Mouse (Mus musculus): Measurements from ENCODE around the gene Orc3. TPM values are rescaled to one million over a fixed set of nuclear protein-coding genes. Genes with fewer than 3 reads are reported as not detected.
A peak's percentile ranks its signal among the peaks of the same experiment; 100 is the strongest.
"Not testable (repeated sequence)": the region's sequence is repeated elsewhere in the genome, so short reads cannot be mapped to it uniquely, and the experiment has no call there.

Orc3 gene
- polyA plus RNA-seq, 1 experiment from 2014 or later, result 85.2 TPM

DNA sequence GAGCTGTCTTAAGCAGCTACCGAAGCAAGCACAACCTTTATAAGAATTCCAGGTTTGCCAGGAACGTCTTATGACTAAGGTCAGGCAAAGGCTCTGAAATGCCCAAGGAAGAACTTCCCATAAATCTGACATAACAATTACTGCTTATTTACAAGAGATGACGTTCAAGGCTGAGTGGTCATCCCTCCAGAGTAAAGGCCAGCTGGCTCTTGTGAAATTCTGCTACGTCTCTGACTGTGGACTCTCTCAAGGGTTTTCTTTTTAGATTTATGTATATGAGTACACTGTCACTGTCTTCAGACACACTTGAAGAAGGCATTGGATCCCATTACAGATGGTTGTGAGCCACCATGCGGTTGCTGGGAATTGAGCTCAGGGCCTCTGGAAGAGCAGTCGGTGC lies 11.7 kb upstream of the Orc3 start:
- Histone ChIP-seq H3K4me3 (no peak overlapping the region), H3K27me3 (ENCODE audit: insufficient read depth, poor library complexity, severe bottlenecking) (no peaks in the 10 kb centered on the region), H3K4me1 (no peaks in the 10 kb centered on the region), H3K36me3 (peaks cover 52% of the 10 kb centered on the region), H3K9me3 (no peaks in the 10 kb centered on the region), H3K27ac (no peak overlapping the region)
- 93% methylated on average over 6 of the region's 6 CpGs for WGBS
- no peak for DNase-seq (ENCODE audit: low spot score)

DNA sequence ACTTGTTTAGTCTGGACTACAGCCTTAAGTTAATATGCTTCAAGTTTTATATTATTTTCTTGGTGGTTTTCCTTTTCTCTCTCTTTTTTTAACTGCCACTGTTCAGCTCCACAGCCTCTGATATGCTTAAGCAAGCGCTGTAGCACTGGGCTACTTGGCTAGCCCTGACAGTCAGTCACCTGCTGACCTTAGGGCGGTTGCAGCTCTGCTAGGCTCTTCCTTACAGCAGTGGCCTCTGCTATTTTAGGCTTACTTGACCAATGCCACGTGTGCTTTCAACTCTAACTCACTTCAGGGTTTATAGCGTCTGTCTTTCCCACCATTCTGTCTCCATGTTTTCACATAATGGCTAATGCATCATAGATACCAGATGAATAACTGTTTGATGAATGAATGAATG lies 10.8 kb upstream of the Orc3 start:
- H3K27me3 ChIP-seq (ENCODE audit: insufficient read depth, poor library complexity, severe bottlenecking), result no peaks in the 10 kb centered on the region
- no peak overlapping the region for H3K4me3 ChIP-seq
- H3K4me1 ChIP-seq, result no peaks in the 10 kb centered on the region
- no peaks in the 10 kb centered on the region for H3K9me3 ChIP-seq
- no peak overlapping the region for H3K27ac ChIP-seq
- H3K36me3 ChIP-seq, result peaks cover 45% of the 10 kb centered on the region
- WGBS, result 79% methylated on average over 4 of the region's 4 CpGs
- no peak for DNase-seq (ENCODE audit: low spot score)

DNA sequence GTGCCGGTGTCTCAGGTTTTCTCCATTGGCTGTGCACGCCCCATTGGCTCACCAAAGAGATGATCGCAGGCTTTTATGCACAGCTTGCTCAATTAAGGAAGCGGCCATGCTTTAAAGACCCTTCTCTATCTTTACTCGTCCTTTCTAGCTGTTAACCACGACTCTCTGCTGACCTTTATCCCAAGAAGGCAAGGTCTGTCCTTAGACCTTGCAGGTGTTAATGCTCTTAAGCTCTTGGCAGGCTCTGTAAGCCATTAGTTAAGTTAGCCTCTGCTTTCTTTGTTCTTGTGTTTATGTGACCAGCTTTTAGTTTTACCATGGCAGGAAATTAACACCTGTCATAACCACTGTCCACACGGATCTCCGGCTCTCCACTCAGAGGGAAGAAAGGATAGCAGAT lies 1.4 kb upstream of the Orc3 start:
- peaks cover 7% of the 10 kb centered on the region; the same call in 1 of the 2 replicates for H3K36me3 ChIP-seq
- peak overlapping the region; percentile 93; the same call in 1 of the 2 replicates for H3K27ac ChIP-seq
- peaks cover 19% of the 10 kb centered on the region for H3K4me1 ChIP-seq
- H3K27me3 ChIP-seq (ENCODE audit: insufficient read depth, poor library complexity, severe bottlenecking), result no peaks in the 10 kb centered on the region
- 85% methylated on average over 8 of the region's 8 CpGs for WGBS
- DNase-seq (ENCODE audit: low spot score), result no peak
- no peaks in the 10 kb centered on the region for H3K9me3 ChIP-seq
- peak overlapping the region; percentile 79 for H3K4me3 ChIP-seq

DNA sequence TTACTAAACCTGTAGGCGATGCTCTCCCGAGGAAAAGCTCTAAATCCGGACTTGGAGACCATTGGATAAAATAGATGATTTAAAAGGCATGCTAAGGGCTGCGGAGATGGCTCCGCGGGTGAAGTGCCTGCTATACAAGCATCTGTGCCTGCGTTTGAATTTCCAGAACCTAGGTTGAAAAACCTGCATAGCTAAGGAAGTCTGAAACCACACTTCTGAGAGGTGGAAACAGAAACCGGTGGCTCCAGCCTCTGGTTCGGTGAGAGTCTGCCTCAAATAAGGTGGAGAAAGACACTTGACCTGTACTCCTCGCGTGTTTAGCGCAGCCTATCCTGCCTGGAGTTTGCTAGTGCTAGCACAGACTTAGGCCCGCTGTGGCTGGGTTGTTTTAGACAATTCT lies 559 bp upstream of the Orc3 start:
- DNase-seq (ENCODE audit: low spot score), result peak; percentile 78
- no peaks in the 10 kb centered on the region for H3K9me3 ChIP-seq
- H3K4me1 ChIP-seq, result peaks cover 19% of the 10 kb centered on the region
- no peaks in the 10 kb centered on the region for H3K27me3 ChIP-seq (ENCODE audit: insufficient read depth, poor library complexity, severe bottlenecking)
- peaks cover 7% of the 10 kb centered on the region; the same call in 1 of the 2 replicates for H3K36me3 ChIP-seq
- H3K27ac ChIP-seq, result peak overlapping the region; percentile 93
- peak overlapping the region; percentile 79 for H3K4me3 ChIP-seq
- 2% methylated on average over 13 of the region's 13 CpGs for WGBS

DNA sequence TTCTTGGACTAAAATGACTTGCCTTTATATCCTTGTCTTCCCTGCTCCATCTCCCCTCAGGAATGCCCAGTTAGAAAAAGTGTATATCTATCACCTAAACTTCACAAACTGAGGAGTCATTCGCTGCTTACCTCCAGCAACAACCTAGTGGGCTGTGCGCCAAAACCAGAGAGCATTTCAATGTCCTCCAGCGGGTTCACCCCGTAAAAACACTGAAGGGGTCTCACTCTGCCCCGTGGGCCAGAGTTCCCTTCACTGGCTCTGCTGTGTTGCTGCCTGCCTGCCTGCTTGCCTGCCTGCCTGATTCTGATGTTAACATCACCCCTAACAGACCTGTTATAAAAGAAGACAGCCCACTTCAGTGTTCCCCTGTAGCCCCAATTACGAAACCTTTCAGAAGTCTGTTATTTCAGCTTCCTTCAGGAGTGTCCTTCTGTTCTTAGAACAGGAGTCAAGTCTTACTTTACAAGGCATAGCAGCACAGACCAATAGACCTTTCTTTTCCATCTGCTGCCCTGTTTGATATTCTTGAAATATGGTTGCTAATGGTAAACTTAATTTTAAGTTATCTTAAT lies 1.1 kb downstream of the Orc3 start:
- peak overlapping the region; percentile 93; the same call in 1 of the 2 replicates for H3K27ac ChIP-seq
- peaks cover 13% of the 10 kb centered on the region for H3K36me3 ChIP-seq
- no peaks in the 10 kb centered on the region for H3K9me3 ChIP-seq
- peak overlapping the region; percentile 79 for H3K4me3 ChIP-seq
- peaks cover 19% of the 10 kb centered on the region for H3K4me1 ChIP-seq
- DNase-seq (ENCODE audit: low spot score), result no peak
- WGBS, result 81% methylated on average over 6 of the region's 6 CpGs
- no peaks in the 10 kb centered on the region for H3K27me3 ChIP-seq (ENCODE audit: insufficient read depth, poor library complexity, severe bottlenecking)

DNA sequence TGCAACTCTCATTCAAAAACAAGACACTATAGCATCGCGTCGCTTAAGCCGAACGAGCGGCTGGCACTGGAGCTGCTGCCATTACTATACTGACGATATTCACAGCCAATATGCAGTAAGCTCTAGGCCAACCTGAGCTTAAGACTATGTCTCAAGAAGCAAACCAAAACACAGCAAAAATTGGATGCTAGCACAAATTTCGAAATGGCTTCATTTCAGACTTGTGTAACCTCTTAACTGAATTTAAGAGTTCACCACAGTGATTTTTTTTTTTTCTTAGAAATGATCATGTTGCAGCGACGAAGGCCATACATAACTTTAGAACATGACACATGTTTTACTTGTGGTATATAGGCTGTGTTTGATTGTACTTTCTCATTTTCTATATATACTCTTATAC lies 8.1 kb downstream of the Orc3 start:
- H3K9me3 ChIP-seq, result no peaks in the 10 kb centered on the region
- WGBS, result 93% methylated on average over 10 of the region's 10 CpGs
- H3K4me3 ChIP-seq, result no peak overlapping the region
- H3K27me3 ChIP-seq (ENCODE audit: insufficient read depth, poor library complexity, severe bottlenecking), result no peaks in the 10 kb centered on the region
- H3K4me1 ChIP-seq, result no peaks in the 10 kb centered on the region
- peaks cover 62% of the 10 kb centered on the region for H3K36me3 ChIP-seq
- DNase-seq (ENCODE audit: low spot score), result no peak
- no peak overlapping the region for H3K27ac ChIP-seq

DNA sequence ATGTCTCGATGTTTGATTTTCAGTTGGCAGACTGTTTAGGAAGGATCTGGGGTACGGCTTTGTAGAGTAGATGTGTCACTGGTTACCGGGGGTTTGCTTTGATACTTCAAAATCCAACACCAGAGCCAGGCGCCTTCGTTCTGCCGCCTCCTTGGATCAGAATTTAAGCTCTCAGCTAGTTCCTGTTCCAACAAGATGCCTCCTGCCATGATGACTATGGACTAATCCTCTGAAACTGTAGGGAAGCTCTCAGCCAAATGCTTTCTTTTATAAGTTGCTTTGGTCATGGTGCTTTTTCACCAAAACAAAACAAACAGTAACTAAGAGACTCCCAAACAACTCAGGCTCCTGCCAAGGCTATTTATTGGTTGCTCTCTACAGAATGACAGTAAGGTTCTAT lies 11.6 kb downstream of the Orc3 start:
- H3K9me3 ChIP-seq, result no peaks in the 10 kb centered on the region
- H3K4me1 ChIP-seq, result no peaks in the 10 kb centered on the region
- no peak overlapping the region for H3K4me3 ChIP-seq
- 95% methylated on average over 6 of the region's 6 CpGs for WGBS
- H3K27ac ChIP-seq, result no peak overlapping the region
- H3K27me3 ChIP-seq (ENCODE audit: insufficient read depth, poor library complexity, severe bottlenecking), result no peaks in the 10 kb centered on the region
- DNase-seq (ENCODE audit: low spot score), result no peak
- H3K36me3 ChIP-seq, result peaks cover 78% of the 10 kb centered on the region

DNA sequence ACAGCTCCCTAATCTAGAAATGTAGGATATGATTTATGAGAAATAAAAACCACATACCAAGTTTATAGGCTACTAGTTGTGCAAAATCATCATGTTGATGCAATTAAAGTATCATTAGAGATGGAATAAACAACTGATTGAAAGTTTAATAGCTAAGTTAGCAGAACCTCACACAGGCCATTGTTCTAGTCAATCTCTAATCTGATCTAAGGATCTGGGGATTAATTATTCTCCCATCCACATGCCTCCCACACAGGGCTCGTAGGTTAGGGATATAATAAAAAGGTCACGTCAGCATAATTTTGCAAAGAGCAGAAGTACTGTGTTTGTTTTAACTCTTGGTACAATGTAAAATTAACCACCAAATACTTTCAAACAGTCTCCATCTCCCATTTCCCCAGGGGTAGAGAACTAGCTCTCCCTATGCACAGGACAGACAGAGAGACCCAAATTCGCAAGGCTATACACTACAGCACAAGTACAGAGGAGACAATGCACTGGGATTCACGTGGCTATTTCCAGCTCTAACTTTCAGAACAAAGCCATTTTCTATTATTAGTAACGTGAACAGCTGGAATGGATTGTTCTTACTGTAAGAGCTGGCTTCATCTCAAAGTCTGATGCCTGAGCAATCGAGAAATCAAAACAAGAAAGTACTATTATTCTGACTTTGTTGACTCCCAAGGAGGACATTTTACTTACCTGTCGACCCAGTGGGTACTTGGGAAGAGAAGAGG lies 29.7 kb downstream of the Orc3 start:
- Histone ChIP-seq H3K27ac (no peak overlapping the region), H3K4me3 (no peak overlapping the region), H3K36me3 (peaks cover 62% of the 10 kb centered on the region), H3K27me3 (ENCODE audit: insufficient read depth, poor library complexity, severe bottlenecking) (no peaks in the 10 kb centered on the region), H3K9me3 (no peaks in the 10 kb centered on the region), H3K4me1 (no peaks in the 10 kb centered on the region)
- WGBS, result 74% methylated on average over 7 of the region's 7 CpGs
- DNase-seq (ENCODE audit: low spot score), result no peak

DNA sequence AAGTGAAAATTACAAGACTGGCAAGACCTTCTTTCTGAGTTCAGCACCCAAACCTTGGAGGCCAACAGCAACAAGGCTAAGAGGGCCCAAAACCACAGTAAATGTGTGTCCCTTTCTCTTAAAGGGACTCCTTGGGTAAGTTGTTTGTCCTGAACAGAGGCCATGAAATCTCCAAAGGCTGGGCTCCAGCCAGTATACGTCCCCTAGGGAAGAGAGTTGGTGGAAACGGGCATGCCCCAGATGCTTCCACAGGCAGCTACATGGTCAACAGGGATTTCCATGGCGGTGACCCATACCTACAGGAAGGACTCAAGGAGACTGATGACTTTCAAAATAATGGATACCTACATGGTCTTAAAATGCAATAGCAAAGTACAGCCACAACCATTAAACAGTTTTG lies 31.3 kb downstream of the Orc3 start:
- no peaks in the 10 kb centered on the region for H3K9me3 ChIP-seq
- no peak overlapping the region for H3K27ac ChIP-seq
- no peak overlapping the region for H3K4me3 ChIP-seq
- WGBS, result 88% methylated on average over 3 of the region's 3 CpGs
- no peaks in the 10 kb centered on the region for H3K27me3 ChIP-seq (ENCODE audit: insufficient read depth, poor library complexity, severe bottlenecking)
- peaks cover 71% of the 10 kb centered on the region for H3K36me3 ChIP-seq
- H3K4me1 ChIP-seq, result 0 out of 2 replicates have a peak, but pooled peaks cover 4% of the 10 kb centered on the region
- no peak for DNase-seq (ENCODE audit: low spot score)

DNA sequence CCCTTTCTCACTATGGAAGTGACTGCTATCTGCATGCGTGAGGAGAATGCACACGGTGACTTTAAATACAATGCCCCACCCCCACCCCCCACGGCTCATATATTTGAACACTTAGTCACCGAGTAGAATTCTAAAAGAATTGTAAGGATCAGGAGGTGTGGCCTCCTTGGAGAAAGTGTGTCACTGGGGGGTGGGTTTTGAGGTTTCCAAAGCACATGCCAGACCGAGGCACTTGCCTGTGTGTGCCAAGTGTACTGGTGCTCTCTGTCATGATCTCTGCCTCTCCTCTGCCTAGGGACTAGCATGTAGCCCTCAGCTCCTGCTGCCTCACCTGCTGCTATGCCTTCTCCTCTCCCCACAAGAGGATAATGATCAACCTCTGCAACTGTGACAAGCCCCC lies 32.3 kb downstream of the Orc3 start:
- DNase-seq (ENCODE audit: low spot score), result no peak

DNA sequence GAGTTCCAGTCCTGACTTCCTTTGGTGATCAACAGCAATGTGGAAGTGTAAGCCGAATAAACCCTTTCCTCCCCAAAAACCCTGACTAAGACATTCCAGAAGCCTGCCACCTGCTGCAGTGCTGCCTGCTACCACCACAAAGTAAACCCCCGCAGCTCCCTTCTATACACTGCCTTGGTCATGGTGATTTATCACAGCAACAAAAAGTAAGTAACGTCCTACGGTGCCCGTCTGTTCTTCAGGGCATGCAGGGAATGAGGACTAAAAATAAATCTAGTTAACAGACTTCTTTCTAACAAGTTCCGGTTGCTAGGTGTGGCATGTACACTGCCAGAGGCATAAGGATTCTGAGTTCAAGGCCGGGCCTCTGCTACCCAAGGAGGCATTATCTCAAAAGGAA lies 32.8 kb downstream of the Orc3 start:
- no peak overlapping the region for H3K27ac ChIP-seq
- no peak overlapping the region for H3K4me3 ChIP-seq
- DNase-seq (ENCODE audit: low spot score), result no peak
- H3K36me3 ChIP-seq, result peaks cover 78% of the 10 kb centered on the region
- no peaks in the 10 kb centered on the region for H3K27me3 ChIP-seq (ENCODE audit: insufficient read depth, poor library complexity, severe bottlenecking)
- WGBS, result 65% methylated on average over 7 of the region's 7 CpGs
- H3K4me1 ChIP-seq, result 0 out of 2 replicates have a peak, but pooled peaks cover 4% of the 10 kb centered on the region
- no peaks in the 10 kb centered on the region for H3K9me3 ChIP-seq

More for the DNA sequence above, 32.3 kb downstream of the Orc3 start:
- no peak overlapping the region for H3K4me3 ChIP-seq
- H3K27me3 ChIP-seq (ENCODE audit: insufficient read depth, poor library complexity, severe bottlenecking), result no peaks in the 10 kb centered on the region
- H3K27ac ChIP-seq, result no peak overlapping the region
- H3K4me1 ChIP-seq, result 0 out of 2 replicates have a peak, but pooled peaks cover 4% of the 10 kb centered on the region
- WGBS, result 76% methylated on average over 5 of the region's 5 CpGs
- H3K36me3 ChIP-seq, result peaks cover 78% of the 10 kb centered on the region
- H3K9me3 ChIP-seq, result no peaks in the 10 kb centered on the region

DNA sequence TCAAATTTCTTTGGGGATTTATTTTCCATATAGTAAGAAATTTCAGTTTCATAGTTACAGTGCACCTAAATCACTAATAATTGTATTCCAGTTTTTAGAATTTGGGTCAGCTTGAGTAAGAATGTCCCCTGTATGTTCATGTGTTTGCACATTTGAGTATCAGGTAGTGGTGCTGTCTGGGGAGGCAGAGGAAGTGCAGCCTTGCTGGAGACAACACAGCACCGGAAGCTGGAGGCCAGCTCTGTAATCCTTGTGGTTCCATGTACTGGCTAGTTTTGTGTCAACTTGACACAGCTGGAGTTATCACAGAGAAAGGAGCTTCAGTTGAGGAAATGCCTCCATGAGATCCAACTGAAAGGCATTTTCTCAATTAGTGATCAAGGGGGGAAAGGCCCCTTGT lies 33.3 kb downstream of the Orc3 start:
- WGBS, result 81% methylated on average over 1 of the region's 1 CpGs

DNA sequence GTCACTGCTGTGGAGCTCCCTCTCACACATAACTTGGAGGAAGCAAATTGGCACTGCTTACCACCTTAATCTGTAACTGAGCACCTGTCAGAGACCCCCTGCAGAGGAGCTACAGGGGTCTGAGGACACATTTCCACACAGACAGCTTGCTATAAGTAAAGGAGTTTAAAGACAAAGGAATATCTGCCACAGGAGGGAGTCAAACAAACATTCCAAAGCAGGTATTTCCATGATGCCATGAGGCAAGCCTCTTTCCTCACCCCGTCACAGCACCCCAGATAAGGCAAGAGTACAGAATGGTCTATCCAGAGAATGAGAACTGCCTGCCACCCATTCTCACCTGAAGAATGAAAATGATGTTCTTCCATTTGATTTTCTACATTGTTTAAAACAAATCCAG lies 35.5 kb downstream of the Orc3 start:
- Histone ChIP-seq H3K4me3 (no peak overlapping the region), H3K36me3 (peaks cover 89% of the 10 kb centered on the region), H3K27me3 (ENCODE audit: insufficient read depth, poor library complexity, severe bottlenecking) (no peaks in the 10 kb centered on the region), H3K4me1 (0 out of 2 replicates have a peak, but pooled peaks cover 4% of the 10 kb centered on the region), H3K27ac (no peak overlapping the region), H3K9me3 (no peaks in the 10 kb centered on the region)
- DNase-seq (ENCODE audit: low spot score), result no peak
- WGBS, result 57% methylated on average over 1 of the region's 1 CpGs

More for the DNA sequence above, 33.3 kb downstream of the Orc3 start:
- not testable (repeated sequence) for H3K4me3 ChIP-seq; H3K27ac ChIP-seq; H3K4me1 ChIP-seq; H3K9me3 ChIP-seq; DNase-seq (ENCODE audit: low spot score); H3K27me3 ChIP-seq (ENCODE audit: insufficient read depth, poor library complexity, severe bottlenecking)
- peaks cover 80% of the 10 kb centered on the region for H3K36me3 ChIP-seq

All from heart, embryonic 10.5 days (tissue).